Comparison of ENCODE assay signal across 8 mouse cellular contexts in the genomic region with DNA sequence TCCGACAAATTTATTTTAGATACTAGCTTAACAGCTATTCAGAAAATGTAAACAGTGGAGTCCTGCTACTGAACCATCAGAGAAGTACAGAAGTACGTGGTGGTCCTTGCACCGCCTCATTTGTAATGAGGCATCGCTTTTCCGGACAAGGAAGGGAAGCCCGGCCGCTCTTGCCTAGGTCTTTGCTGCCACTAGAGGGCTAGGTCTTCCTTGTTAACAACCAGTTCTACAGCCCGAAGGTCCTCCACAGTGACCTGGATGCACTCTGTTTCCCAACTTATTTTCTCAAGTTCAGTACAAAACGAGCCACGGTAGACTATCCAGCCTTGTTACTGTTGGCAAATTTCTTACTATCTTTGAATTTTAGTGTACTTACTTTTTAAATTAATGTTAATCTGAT. TPM values are rescaled to one million over a fixed set of nuclear protein-coding genes. Genes with fewer than 3 reads are reported as not detected.
DNase-seq lines count a peak whose midpoint lies in the region; ATAC-seq and TF ChIP-seq lines count a peak whose summit lies in the region.
"Had no signal": no experiment of that assay in that cellular context is flagged by ENCODE, and none has a peak within 500 bp of the region (broad histone marks: within the 10 kb centered on the region; RNA-seq: fewer than 3 reads in every experiment).

No protein-coding gene starts in this region.

- ATAC-seq in kidney, postnatal 0 days (replicated peaks; ENCODE audit: low FRiP score, low read depth) = 0 out of 2 replicates have a peak, but pooled peaks have one; percentile 33
- 0 out of 2 replicates have a peak, but pooled peaks have one; percentile 27 for ATAC-seq in midbrain, embryonic 13.5 days

- no peak overlapping the region for H3K4me3 ChIP-seq in kidney, postnatal 0 days (replicated peaks; ENCODE audit: low read depth, low read length)
- no peak overlapping the region for H3K4me3 ChIP-seq in midbrain, embryonic 13.5 days (replicated peaks)
- H3K4me3 ChIP-seq: hindbrain, embryonic 15.5 days had no signal

- peak; percentile 50 for DNase-seq in left cerebral cortex, postnatal 4 days
- DNase-seq in left cerebral cortex, adult 9 months (ENCODE audit: low spot score in 2 of 2) = no peak
- peak; percentile 70 for DNase-seq in R1 (ENCODE audit: low read depth, low spot score)
- peak; percentile 22 for DNase-seq in embryo, embryonic 11.5 days (ENCODE audit: low read depth, low spot score)
- DNase-seq in kidney, postnatal 0 days (ENCODE audit: low spot score) = peak; percentile 88
- DNase-seq in urinary bladder, postnatal 10 days (ENCODE audit: low spot score) = no peak

- no peaks in the 10 kb centered on the region for H3K9me3 ChIP-seq in kidney, postnatal 0 days (replicated peaks; ENCODE audit: low read length)
- H3K9me3 ChIP-seq in midbrain, embryonic 13.5 days = no peaks in the 10 kb centered on the region
- H3K9me3 ChIP-seq: hindbrain, embryonic 15.5 days had no signal

- no peaks in the 10 kb centered on the region for H3K27me3 ChIP-seq in kidney, postnatal 0 days (ENCODE audit: insufficient read depth, low read length)
- H3K27me3 ChIP-seq in midbrain, embryonic 13.5 days = no peaks in the 10 kb centered on the region
- H3K27me3 ChIP-seq: hindbrain, embryonic 15.5 days had no signal

- H3K27ac ChIP-seq in kidney, postnatal 0 days = no peak overlapping the region
- no peak overlapping the region for H3K27ac ChIP-seq in midbrain, embryonic 13.5 days
- H3K27ac ChIP-seq: hindbrain, embryonic 15.5 days had no signal

- intact Hi-C loops in left cerebral cortex, postnatal 4 days (cut with DNase I) = no loop called here

- no peak overlapping the region for H3K9ac ChIP-seq in kidney, postnatal 0 days (ENCODE audit: low read depth, low read length)
- no peak overlapping the region for H3K9ac ChIP-seq in midbrain, embryonic 13.5 days (replicated peaks)
- H3K9ac ChIP-seq: hindbrain, embryonic 15.5 days had no signal

- no peak overlapping the region for H3K4me2 ChIP-seq in kidney, postnatal 0 days (ENCODE audit: low read length)
- H3K4me2 ChIP-seq in midbrain, embryonic 13.5 days (replicated peaks) = no peak overlapping the region
- H3K4me2 ChIP-seq: hindbrain, embryonic 15.5 days had no signal

- peak; percentile 80 for TF ChIP-seq CTCF in kidney, postnatal 0 days (IDR thresholded peaks at IDR 0.05; ENCODE audit: low read depth)

- no peaks in the 10 kb centered on the region for H3K36me3 ChIP-seq in kidney, postnatal 0 days (ENCODE audit: insufficient read depth, low read length)
- H3K36me3 ChIP-seq in midbrain, embryonic 13.5 days = peaks cover 22% of the 10 kb centered on the region
- H3K36me3 ChIP-seq: hindbrain, embryonic 15.5 days had no signal

- no peaks in the 10 kb centered on the region for H3K4me1 ChIP-seq in kidney, postnatal 0 days (replicated peaks; ENCODE audit: insufficient read depth, low read length)
- no peaks in the 10 kb centered on the region for H3K4me1 ChIP-seq in midbrain, embryonic 13.5 days (replicated peaks)
- H3K4me1 ChIP-seq: hindbrain, embryonic 15.5 days had no signal

- 22% methylated on average over 10 of the region's 10 CpGs for WGBS in kidney, postnatal 0 days
- 37% methylated on average over 10 of the region's 10 CpGs for WGBS in midbrain, embryonic 13.5 days

RNA-seq across cellular contexts. Expression of gene Hsf5, which starts 12.9 kb away (rescaled TPM):
- total RNA-seq in left cerebral cortex, postnatal 4 days (2021) = under 1 TPM; 0.54 to 0.82 TPM
- 0.11 and 0.16 TPM in 2 replicates for polyA plus RNA-seq in kidney, postnatal 0 days (2015; fragmentation: Nextera tagmentation; extraction: Ambion mirVana)
- polyA plus RNA-seq in midbrain, embryonic 13.5 days (2015; fragmentation: Nextera tagmentation; extraction: Ambion mirVana) = 0.37 and 0.40 TPM in 2 replicates

RNA-seq across cellular contexts. Expression of gene Rnf43, which starts 32.7 kb away (rescaled TPM):
- total RNA-seq in left cerebral cortex, postnatal 4 days (2021) = 1 to 10 TPM; 2.4 to 2.5 TPM
- 5.5 and 6.2 TPM in 2 replicates for polyA plus RNA-seq in kidney, postnatal 0 days (2015; fragmentation: Nextera tagmentation; extraction: Ambion mirVana)
- polyA plus RNA-seq in midbrain, embryonic 13.5 days (2015; fragmentation: Nextera tagmentation; extraction: Ambion mirVana) = 0.67 and 0.92 TPM in 2 replicates

RNA-seq across cellular contexts. Expression of gene Mtmr4, which starts 37.9 kb away (rescaled TPM):
- total RNA-seq in left cerebral cortex, postnatal 4 days (2021) = 100 to 1,000 TPM in 1 of 2 experiments, 10 to 100 TPM in 1; 95.6 to 101 TPM
- polyA plus RNA-seq in kidney, postnatal 0 days (2015; fragmentation: Nextera tagmentation; extraction: Ambion mirVana) = 19.8 and 21.0 TPM in 2 replicates
- polyA plus RNA-seq in midbrain, embryonic 13.5 days (2015; fragmentation: Nextera tagmentation; extraction: Ambion mirVana) = 61.8 and 66.6 TPM in 2 replicates

Comparison
In these comparisons a context has a peak if more than half of its experiments do, and no peak if none do; other contexts are left out.
1. DNase-seq: peak in left cerebral cortex, postnatal 4 days (single experiment), R1 (single experiment), embryo, embryonic 11.5 days (single experiment) and kidney, postnatal 0 days (single experiment); none in left cerebral cortex, adult 9 months (0 of 2) and urinary bladder, postnatal 10 days (single experiment).